Mouse (Mus musculus) embryonic facial prominence, embryonic 14.5 days (tissue): ENCODE results near the gene 4930452B06Rik. TPM values are rescaled to one million over a fixed set of nuclear protein-coding genes. Genes with fewer than 3 reads are reported as not detected.

Experiments
- ATAC-seq: fragments of 200-750 bp; cut with Nextera tagmentation; 2 replicates; pipeline ENCODE4 v1.8.0; 2017; ENCODE audit warnings: low read depth, moderate number of reproducible peaks, moderate TSS enrichment
- DNase-seq: peaks from one replicate; pipeline ENCODE4 v3.0.0-alpha.2; 2015; ENCODE audit warnings: low spot score
- H3K27ac ChIP-seq: fragments of 300-500 bp; sonication (generic); replicated peaks from 2 replicates; pipeline ENCODE4 v1.5.1; 2014; ENCODE audit warnings: low read depth, mild to moderate bottlenecking, low read length, moderate library complexity
- H3K27me3 ChIP-seq: fragments of 300-500 bp; sonication (generic); replicated peaks from 2 replicates; pipeline ENCODE4 v1.6.1; 2014; ENCODE audit warnings: low read length; ENCODE audit not compliant: control insufficient read depth, insufficient read depth
- H3K36me3 ChIP-seq: fragments of 300-500 bp; sonication (generic); 2 replicates; pipeline ENCODE4 v1.6.1; 2014; ENCODE audit warnings: low read length, mixed read lengths; ENCODE audit not compliant: control insufficient read depth, insufficient read depth
- H3K4me1 ChIP-seq: fragments of 300-500 bp; sonication (generic); 2 replicates; pipeline ENCODE4 v1.6.1; 2014; ENCODE audit warnings: antibody characterized with exemption, low read length; ENCODE audit not compliant: control insufficient read depth, insufficient read depth
- H3K4me2 ChIP-seq: fragments of 300-500 bp; sonication (generic); 2 replicates; pipeline ENCODE4 v1.6.1; 2014; ENCODE audit warnings: low read depth, mild to moderate bottlenecking, low read length, moderate library complexity, mixed read lengths
- H3K4me3 ChIP-seq: fragments of 300-500 bp; sonication (generic); 2 replicates; pipeline ENCODE4 v1.5.1; 2014; ENCODE audit warnings: low read depth, mild to moderate bottlenecking, low read length
- H3K9ac ChIP-seq: fragments of 300-500 bp; sonication (generic); 2 replicates; pipeline ENCODE4 v1.6.1; 2014; ENCODE audit warnings: low read depth, mild to moderate bottlenecking, low read length, moderate library complexity, mixed read lengths
- H3K9me3 ChIP-seq: fragments of 300-500 bp; sonication (generic); 2 replicates; pipeline ENCODE4 v1.6.1; 2016; ENCODE audit warnings: low read length; ENCODE audit not compliant: control insufficient read depth
- whole genome bisulfite sequencing: fragments of 180-500 bp; shearing (Covaris S2); extraction: QIAGEN DNeasy Blood & Tissue Kit; methylation state at CpG from one replicate; pipeline ENCODE4 v1.1.7; 2014; 5-methylcytosine and 5-hydroxymethylcytosine counted together
- polyA plus RNA-seq: library from polyadenylated mRNA; unstranded; fragments of >200 nt; fragmentation: Nextera tagmentation; extraction: Ambion mirVana; gene quantifications from 2 replicates; pipeline ENCODE4 v1.2.1, GENCODE M21; 2014

Gene 4930452B06Rik
- 10.2 and 11.0 TPM in 2 replicates for polyA plus RNA-seq

DNA sequence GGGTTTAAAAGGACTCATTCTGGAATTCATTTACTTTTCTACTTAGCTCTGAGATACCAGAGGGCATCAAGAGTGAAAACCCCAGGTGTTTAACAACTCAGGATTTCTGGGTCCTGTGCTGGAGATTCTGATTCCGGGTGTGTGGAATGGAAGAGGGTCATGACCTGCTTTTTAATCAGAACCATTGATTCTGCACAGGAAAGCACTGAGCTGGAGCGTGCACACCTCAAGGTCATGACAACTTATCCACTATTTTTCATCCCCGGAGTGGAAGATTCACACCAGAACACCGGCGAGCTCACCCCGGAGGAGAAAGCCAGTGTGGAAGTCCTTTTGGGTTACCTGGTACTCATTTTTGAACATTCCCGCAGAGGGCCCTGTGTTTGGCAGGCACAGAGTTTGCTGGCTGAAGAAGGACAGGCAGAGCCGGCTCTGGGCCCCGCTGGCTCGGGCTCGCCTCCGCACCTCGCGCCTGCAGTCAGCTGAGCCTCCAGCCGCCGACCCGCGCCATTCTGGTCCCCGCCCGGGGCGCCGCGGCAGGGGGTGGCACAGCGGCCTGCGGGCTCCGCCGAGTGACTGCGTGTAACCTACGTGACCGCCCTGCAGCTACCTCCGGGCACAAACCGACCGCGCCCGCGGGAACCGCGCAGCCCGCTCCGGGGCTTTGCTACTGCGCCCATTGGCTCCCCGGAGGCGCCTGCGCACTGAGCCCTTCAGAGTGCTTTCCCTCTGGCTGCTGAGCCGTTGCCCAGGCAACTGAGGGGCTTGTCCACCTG, at the start of gene 4930452B06Rik:
4930452B06Rik (minus strand) TSS at position 605 of the 776 bp plus-strand sequence.
- Histone ChIP-seq H3K9me3 (no peaks in the 10 kb centered on the region), H3K4me3 (peak within 1 kb of the TSS; percentile 65), H3K4me1 (peaks cover 7% of the 10 kb centered on the region; the same call in 1 of the 2 replicates), H3K9ac (peak within 1 kb of the TSS; percentile 76), H3K36me3 (no peaks in the 10 kb centered on the region), H3K27me3 (no peaks in the 10 kb centered on the region), H3K27ac (peak within 1 kb of the TSS; percentile 58), H3K4me2 (peak within 1 kb of the TSS; percentile 75)
- peak; percentile 92 for DNase-seq
- peak; percentile 98 for ATAC-seq
- under 1% methylated on average over 25 of the region's 45 CpGs for WGBS

DNA sequence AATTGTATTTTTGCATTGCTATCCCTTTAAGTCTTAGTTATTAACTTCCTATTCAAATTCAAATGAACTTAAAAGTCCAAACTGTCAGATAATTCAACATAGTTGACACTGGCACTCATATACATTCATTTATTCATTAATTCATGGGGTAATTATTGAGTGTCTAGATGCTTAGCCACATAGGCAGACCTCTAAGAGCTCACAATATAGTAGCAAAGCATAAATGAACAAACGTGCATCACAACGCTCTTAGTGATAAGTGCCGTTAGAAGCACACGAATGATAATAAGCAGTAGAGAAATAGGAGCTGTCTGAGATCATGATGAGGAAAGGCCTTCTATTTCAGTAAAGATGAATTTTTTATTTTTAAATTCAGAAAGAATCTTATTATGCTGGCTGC, 46.6 kb upstream of the 4930452B06Rik start:
- Histone ChIP-seq H3K4me2 (no peak overlapping the region), H3K4me3 (no peak overlapping the region), H3K27me3 (no peaks in the 10 kb centered on the region), H3K36me3 (no peaks in the 10 kb centered on the region), H3K9ac (no peak overlapping the region), H3K27ac (no peak overlapping the region), H3K9me3 (no peaks in the 10 kb centered on the region), H3K4me1 (no peaks in the 10 kb centered on the region)
- 92% methylated on average over 4 of the region's 4 CpGs for WGBS
- ATAC-seq = no peak
- DNase-seq = no peak

DNA sequence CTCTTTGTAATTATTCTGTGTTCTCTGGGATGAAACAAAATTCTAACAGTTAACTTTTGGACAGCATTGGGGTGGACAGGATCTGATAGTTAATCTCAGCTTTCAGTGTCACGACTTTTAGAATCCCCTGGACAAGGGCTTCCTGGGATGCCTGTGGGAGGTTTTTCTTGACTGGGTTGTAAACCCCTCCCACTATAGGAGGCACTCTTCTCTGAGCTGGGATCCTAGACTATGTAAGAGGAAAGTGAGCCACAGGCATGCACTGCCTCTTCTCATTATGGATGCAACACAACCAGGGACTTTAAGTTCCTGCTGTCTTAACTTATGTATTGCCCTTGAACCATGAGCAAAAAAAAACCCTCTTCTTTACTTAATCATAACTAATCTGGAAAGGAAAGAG, 23.4 kb upstream of the 4930452B06Rik start:
- H3K36me3 ChIP-seq = no peaks in the 10 kb centered on the region
- no peaks in the 10 kb centered on the region for H3K27me3 ChIP-seq
- DNase-seq = no peak
- H3K9me3 ChIP-seq = no peaks in the 10 kb centered on the region
- no peaks in the 10 kb centered on the region for H3K4me1 ChIP-seq
- ATAC-seq = no peak
- H3K9ac ChIP-seq = no peak overlapping the region
- H3K4me3 ChIP-seq = no peak overlapping the region
- H3K27ac ChIP-seq = no peak overlapping the region
- WGBS = 16% methylated on average over 1 of the region's 1 CpGs
- H3K4me2 ChIP-seq = no peak overlapping the region

DNA sequence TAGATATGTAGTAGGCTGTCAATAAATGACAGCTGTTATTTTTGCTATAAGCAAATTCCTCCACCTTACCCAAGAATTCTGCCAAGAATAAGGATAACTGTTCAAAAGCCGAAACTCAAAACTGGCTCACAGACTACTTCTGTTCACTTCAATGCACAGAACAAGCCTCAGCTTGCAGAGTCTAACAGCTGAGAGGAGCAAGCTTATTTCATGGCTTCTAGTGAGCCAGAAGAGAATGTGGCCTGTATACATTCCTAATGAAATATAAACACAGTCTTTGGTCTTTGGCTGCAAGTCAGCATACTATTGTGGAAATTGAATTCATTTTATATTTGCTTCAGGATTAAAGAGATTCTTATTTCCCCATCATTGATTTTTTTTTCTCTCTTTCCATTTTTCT, 22.4 kb upstream of the 4930452B06Rik start:
- DNase-seq = peak; percentile 93
- H3K4me2 ChIP-seq = no peak overlapping the region
- no peak overlapping the region for H3K27ac ChIP-seq
- no peaks in the 10 kb centered on the region for H3K4me1 ChIP-seq
- H3K9ac ChIP-seq = no peak overlapping the region
- H3K27me3 ChIP-seq = no peaks in the 10 kb centered on the region
- no peak overlapping the region for H3K4me3 ChIP-seq
- WGBS = 65% methylated on average over 1 of the region's 1 CpGs
- no peaks in the 10 kb centered on the region for H3K36me3 ChIP-seq
- H3K9me3 ChIP-seq = no peaks in the 10 kb centered on the region
- peak; percentile 90 for ATAC-seq

DNA sequence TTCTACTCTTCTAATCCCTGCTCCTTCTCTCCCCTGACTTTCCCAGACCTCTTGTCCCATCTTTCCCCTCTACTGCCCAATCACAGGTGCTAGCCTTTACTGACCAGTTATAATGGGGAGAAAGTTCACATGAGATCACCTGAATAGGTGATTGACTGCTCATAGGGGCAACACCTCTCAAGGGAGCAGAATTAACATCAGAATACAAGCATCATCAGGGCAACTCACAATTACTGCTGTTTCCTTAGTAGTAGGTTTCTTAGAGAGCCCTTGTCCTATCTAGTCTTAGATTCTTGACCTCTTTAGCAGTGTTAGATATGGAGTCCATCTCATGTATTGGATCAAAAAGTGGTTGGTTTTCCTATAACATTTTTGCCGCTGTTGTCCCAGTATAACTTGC, 20.1 kb upstream of the 4930452B06Rik start:
- WGBS = 93% methylated on average over 1 of the region's 1 CpGs
- H3K27ac ChIP-seq = no peak overlapping the region
- H3K36me3 ChIP-seq = no peaks in the 10 kb centered on the region
- H3K4me3 ChIP-seq = no peak overlapping the region
- no peaks in the 10 kb centered on the region for H3K4me1 ChIP-seq
- no peaks in the 10 kb centered on the region for H3K9me3 ChIP-seq
- ATAC-seq (no peak), DNase-seq (no peak)
- no peaks in the 10 kb centered on the region for H3K27me3 ChIP-seq
- H3K4me2 ChIP-seq = no peak overlapping the region
- no peak overlapping the region for H3K9ac ChIP-seq

DNA sequence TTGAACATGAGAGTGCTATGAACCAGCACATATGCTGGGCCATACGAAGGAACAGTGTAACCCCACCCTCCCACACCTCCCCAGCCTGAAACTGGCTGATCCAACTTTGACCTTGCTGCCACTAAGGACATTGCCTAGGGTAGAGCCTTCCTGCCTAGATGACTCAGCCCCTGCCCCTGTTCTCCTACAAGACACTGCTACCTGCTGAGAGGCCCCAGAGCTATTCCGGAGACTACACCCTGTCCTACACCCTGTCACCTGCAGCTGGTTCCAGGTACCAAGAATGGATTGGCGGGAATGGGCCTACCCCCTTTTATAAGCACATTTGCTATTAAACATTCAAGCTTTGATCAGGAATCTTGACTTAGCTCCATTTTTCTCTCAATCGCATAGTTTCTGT, 13.9 kb upstream of the 4930452B06Rik start:
- DNase-seq = no peak
- no peaks in the 10 kb centered on the region for H3K4me1 ChIP-seq
- no peaks in the 10 kb centered on the region for H3K9me3 ChIP-seq
- H3K4me2 ChIP-seq = no peak overlapping the region
- H3K9ac ChIP-seq = no peak overlapping the region
- no peak overlapping the region for H3K27ac ChIP-seq
- no peaks in the 10 kb centered on the region for H3K27me3 ChIP-seq
- WGBS = 84% methylated on average over 4 of the region's 4 CpGs
- H3K4me3 ChIP-seq = no peak overlapping the region
- H3K36me3 ChIP-seq = no peaks in the 10 kb centered on the region
- ATAC-seq = no peak

DNA sequence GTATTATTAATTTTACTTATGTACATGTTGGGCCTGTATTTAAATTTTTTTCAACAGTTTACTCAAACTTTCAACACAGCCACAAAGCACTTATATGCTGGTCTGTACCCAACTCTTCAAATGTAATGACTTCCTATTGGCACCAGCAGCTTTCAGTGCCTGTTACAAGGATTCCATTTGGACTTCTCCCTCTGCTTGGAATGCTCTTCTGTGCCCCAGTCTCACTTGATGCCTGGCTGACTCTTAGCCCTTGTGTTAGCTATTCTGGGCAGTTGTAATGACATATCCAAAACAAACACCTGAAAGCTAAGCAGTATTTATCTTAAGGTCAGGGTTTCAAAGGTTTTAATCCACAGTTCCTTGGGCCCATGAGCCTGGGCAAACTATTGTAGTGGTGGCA, 5.7 kb downstream of the 4930452B06Rik start:
- DNase-seq (no peak), ATAC-seq (no peak)
- no peaks in the 10 kb centered on the region for H3K36me3 ChIP-seq
- no peak overlapping the region for H3K9ac ChIP-seq
- H3K27ac ChIP-seq = no peak overlapping the region
- H3K4me2 ChIP-seq = no peak overlapping the region
- no peaks in the 10 kb centered on the region for H3K9me3 ChIP-seq
- H3K4me3 ChIP-seq = no peak overlapping the region
- peaks cover 2% of the 10 kb centered on the region; the same call in 1 of the 2 replicates for H3K4me1 ChIP-seq
- H3K27me3 ChIP-seq = no peaks in the 10 kb centered on the region

DNA sequence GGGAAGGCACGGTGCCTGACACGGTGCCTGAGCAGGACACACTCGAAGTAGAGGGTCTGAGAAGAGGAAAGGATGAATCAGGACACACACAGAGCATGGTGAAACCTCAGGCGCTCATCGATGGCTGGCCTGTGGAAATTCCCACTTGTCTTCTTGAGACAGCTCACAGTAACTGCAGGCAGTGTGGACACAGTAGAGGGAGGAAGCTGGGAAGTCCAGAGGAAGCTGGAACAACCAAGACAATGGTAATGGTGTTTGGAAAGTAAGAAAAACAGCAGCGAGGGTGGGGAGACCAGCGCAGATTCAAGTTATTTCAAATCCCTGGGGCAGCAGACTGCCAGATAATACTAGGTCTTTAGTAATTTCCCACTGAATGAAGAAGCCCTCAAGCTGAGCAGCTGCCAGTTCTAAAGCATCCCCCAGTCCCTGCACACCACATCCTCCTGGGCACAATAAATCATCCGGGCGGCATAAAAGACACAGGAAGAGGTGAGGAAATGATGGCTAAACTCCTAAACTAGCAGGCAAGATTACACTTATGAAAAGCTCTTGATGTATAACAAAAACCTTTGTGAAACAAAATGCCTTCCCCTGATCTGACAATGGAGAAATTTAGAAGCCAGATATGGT, 24.3 kb downstream of the 4930452B06Rik start:
- Histone ChIP-seq H3K27ac (no peak overlapping the region; the same call in 1 of the 2 replicates), H3K4me3 (no peak overlapping the region), H3K9ac (no peak overlapping the region), H3K9me3 (no peaks in the 10 kb centered on the region), H3K4me1 (no peaks in the 10 kb centered on the region), H3K36me3 (no peaks in the 10 kb centered on the region), H3K4me2 (no peak overlapping the region), H3K27me3 (no peaks in the 10 kb centered on the region)
- ATAC-seq (no peak), DNase-seq (peak; percentile 27)
- 52% methylated on average over 9 of the region's 9 CpGs for WGBS
